Mouse (Mus musculus) right cerebral cortex, postnatal 10 days (tissue): ENCODE data around the gene Pigq.

ENCODE experiments used
- DNase-seq, 2 experiments: peaks; one replicate each; pipeline ENCODE4 v3.0.0; 2021; ENCODE audit warnings: low spot score in 2 of 2

Pigq gene

DNA sequence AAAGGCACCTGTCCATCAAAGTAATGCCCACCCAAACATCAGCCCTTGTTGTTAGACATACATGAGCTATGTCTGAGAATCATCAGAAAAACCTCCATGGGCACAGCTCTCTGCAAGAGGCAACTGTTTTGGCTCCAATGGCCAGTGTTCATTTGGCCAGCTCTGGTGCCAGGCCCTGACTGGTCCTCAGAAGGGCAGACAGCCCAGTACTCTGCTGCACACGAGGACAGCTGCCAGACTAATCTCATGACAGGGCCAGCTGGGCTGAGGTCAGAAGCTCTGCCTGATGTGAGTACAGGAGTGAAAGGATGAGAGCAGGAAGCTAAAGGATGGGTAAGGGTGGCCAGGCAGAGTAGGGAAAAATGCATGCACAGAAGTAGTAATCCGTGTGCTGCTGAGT lies 19.4 kb downstream of the Pigq start:
- peak; percentile 57 to 69 for DNase-seq

DNA sequence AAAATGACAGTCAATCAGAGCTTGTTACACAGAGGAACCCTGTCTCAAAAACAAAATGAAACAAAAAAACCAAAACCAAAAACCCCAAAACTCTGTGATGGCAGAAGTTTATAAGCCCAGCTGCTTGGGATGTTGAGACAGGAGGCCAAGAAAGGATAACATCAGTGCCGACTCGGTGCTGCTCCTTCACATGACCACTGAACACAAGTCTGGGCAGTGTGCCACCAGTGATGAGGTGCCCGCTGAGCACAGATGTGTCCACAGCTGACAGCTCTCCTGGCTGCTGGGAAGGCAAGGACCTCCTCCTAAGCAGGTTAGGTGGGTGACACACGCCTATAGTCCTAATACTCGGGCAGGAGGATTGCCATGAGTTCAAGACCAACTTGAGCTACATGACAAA lies 22.6 kb downstream of the Pigq start:
- peak in 1 of 2 experiments; percentile 54 for DNase-seq

DNA sequence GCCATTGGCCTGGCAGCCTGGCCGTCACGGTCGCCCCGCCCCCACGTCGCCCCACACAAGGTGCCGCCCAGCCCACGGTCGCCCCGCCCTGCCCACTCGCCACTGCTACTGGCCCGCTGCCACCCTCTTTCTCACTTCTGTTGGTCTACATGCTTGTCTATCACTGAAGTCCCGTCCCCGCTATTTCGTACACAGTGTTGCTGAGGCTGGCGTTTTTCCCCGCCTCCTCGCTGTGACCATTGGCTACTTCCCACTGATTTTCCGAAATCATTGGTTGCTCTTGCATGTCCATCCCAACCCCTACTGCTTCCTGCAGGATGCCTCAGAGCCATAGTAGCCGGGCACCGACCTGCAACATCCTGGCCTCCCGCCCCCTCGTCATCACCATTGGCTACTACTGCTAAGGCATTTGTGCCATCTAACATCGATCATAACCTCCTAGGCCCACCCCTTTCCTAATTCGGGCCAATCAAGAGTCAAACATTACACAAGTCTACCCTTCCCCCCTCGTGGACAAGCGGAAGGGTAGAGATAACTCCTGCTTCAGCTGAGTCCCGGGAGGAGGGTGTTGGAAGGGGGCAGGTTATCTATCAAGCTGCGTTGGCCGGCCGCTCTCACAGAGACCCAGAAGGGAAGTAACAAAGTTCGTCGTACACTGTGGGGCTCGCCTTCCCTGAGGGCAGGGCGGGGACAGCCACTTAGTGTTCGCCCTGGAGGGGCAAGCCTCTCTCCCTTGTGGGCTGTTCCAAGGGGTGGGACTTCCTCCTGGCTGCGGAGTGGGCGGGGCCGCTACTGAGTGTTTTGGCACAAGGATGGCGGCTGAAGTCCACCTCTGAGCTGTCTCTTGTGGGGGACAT lies 24.7 kb downstream of the Pigq start:
- peak; percentile 100 for DNase-seq

DNA sequence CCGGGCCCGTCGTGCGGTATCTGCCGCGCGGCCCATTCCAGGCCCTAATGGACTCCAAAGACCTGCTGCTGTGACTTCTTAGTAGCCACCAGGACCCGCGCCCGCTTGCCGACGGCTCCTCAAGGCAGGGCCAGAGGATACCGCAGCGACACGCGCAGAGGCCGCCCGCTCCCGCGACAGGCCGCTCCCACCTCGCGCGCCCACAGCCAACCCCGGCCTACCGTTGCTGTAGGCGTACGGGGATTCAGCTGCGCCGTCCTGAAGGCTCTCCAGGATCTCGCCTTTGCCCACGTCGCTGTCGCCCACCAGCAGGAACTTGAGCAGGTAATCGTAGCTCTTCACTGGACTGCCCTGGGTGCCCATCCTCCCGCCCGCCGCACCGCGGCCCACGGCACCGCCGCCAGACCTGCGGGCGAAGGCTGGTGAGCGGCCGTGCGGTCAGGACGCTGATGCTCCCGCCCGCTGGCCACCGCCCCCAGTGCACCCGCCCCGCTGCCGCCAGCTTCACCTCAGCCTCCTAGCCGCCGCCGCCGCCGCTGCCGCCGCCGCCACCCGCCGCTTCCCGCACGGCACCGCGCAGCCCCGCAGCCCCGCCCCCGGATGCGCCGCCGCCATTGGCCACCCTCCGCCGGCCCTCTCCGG lies 25.5 kb downstream of the Pigq start, which contains the start of gene Rab40c:
Gene Rab40c, minus strand, starts transcription at position 584 of the 642 bp plus-strand sequence.
- DNase-seq: peak; percentile 65 to 75

DNA sequence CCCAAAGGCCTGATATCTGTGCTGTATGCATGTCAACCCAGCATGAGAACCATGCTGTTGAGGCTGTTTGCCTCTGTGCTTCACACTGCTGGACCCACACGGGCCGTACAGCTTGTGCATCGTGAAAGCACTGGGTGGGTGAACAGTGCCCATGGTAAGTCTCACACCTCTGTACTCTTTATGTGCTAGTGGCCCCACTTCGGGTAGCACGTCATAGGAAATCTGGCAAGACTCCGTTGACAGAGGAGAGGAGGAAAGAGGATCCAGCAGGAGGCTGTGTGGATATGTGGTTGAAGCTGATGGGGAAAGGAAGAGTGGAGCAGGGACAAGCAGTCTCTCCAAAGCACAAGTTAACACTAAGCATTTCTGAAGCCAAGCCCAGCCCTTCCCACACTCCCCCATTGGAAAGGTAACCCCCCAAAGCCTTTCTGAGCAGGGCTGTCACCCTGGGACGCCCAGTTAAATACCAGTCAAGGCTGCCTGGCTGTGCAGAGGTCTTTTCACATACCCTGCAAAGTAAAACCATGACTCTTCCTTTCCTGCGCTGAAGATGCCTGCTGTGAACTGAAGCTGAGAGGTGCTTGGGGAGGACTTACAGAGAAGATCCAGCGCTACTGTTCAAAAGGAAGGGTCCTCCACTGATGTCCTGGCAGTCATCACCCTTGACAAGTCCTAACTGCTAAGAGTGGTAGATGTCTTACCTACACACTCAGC lies 26.5 kb downstream of the Pigq start:
- DNase-seq: no peak

DNA sequence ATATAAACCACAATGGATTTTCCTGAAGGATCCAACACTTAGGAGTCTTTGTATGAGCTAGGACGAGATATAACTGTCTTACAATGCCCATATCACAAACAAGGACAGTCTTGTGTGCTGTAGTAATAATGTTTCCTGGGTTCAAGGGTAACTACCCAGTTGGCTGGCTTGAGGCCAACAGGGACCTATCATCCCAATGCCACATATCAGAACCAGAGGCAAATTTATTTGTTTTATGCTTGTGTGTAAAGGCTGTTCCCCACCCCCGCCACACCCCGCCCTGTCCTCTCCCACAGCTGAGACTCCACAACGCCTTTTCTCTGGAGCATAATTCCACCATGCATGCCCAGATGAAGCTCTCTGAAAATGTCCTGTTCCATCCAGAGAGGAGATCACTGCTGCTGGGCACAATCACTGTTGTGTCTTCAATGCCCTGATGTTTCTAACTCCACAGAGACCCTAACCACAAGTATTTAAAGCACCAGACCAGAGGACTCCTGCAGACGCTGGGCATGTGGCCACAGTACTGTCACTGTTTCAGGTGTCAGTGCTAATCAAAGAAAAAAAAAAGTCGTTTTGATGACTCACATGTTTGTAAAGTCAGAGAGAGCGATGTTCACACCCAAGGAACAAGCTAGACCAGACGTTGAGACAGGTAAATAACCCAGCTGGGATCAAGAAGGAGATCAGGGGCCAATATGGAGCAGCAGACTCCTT lies 27.6 kb downstream of the Pigq start:
- DNase-seq: no peak

DNA sequence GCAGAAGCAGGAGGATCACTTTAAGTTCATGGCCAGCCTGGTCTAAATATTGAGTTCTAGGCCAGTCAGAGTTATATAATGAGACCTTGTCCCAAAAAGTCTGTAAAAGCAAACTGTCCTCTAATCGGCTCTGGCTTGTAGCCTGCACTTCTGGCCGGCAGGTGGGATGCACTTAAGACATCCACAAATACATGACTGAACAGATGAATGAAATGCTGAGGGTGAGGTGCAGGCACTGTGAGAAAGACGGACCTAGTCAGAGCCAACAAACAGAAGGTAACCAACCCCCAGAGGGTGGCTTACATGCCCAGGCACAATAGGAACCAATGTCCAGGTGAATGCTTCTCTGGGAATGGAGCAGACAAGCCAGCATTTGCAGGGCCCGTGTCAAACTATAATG lies 30.4 kb downstream of the Pigq start:
- DNase-seq: no peak

DNA sequence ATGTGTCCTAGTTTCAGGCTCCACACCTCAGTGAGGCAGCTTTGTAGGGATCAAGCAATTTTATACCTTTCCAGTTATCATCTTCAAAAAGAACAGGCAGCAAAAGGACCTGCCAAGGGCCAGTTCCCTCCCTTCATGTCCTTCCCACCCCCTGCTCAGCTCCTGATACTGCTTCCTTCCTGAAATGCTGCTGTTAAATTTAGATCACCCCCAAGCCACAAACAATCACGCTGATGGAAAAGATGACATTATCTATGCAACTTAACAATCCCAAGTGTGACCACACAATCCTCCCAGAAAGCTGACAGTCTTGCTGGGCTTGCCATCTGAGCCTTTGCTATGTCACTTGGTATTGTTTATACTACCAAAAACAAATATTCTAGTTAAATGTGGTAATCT lies 30.9 kb downstream of the Pigq start:
- no peak for DNase-seq

DNA sequence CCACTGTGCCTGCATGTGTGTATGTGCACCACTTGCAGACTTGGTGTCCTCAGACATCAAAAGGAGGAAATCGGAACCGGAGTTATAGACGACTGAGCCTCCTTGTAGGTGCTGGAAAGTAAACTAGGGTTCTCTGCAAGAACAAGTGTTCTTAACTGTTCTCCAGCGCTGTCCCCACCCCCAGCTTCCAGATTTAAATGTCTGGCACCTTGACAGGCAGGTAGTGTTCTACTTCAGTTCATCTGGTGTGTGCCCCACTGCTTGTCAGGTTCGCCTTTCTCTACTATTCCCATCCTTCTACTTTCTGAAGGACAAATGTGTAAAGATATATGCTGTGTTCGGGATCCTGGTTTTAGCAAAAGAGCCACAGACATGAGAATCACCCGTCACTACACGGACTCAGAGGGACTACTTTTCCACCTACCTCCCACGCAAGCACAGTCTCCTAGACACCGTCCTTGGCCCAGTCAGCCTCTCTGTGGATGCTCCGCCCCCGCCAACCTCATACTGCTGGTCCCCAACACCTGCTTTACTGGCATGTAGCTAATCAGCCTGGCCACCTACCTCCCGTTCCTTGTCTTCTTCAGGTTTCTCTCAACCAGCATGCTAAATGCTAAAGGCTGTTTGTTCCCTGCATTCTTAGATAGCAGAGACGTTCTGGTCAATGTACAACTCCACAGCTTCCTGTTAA lies 31.4 kb downstream of the Pigq start:
- DNase-seq: peak in 1 of 2 experiments; percentile 49

DNA sequence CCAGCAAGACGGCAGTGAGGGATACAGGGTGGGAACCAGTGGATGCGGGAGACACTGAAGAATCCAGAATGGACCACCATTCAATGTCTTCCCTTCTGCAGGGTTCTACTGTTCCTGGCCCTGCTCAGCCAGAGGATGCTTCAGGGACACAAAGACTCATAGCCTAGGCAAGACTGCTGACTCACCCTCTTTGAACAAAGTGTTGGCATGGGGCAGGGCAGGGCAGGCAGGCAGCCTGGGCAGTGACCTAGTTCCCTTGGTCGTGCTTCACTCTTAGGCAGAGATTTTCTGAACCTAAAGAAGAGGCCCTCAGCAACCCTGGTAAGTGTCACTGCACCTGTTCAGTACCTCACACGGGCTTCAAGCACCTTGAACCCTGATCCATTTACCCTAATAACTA lies 32.9 kb downstream of the Pigq start:
- no peak for DNase-seq

DNA sequence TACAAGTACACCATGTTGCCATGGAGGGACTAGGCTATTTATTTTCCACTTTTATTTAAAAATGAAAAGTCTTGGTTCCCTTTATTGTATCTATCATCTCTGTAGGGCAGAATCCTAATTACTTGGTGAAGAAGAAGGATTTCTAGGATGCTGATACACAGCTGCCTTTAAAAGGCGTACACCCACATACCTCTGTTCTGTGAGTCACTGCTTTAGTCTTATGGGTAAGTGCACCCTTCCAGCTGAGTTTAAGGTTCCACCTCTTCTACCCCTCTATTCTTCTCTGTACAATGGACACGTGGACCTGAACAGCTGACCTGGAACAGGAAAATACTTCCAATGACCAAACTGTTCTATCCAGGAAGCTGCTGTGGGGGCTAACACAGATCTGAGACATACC lies 37.1 kb downstream of the Pigq start:
- DNase-seq: no peak

DNA sequence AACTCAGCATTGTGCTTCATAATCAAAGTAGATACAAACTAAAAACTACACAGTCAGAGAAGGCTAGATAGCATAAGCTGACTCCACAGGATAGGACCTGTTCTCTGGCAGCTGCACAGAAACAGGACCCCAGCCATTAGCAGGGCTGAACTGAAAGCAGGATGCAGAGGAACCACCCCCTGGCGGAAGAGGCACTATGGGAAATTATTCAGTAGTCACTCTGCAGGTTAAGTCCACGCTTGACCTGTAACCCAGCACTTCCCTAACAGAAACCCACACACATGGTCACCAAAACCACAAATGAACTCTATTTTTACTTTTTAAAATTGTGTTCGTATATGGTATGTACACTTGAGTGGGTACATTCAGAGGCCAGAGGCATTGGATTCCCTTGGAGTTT lies 41.7 kb downstream of the Pigq start:
- no peak for DNase-seq

DNA sequence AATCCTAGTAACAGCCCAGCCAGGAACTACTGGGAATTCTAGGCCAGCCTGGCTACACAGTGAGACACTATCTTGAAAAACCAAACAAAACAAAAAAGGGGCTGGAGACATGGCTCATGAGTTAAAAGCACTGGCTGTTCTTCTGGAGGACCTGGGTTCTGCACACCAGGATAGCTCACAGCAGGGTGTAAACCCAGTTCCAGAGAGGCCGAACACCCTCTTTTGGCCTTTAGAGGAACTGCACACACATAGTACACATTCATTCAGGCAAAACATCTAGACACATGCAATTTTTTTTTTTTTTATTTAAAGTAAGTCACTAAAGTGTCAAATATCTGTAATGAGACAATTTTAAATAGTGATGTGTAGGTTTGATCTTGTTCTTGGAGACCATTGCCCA lies 44.5 kb downstream of the Pigq start:
- DNase-seq: no peak

DNA sequence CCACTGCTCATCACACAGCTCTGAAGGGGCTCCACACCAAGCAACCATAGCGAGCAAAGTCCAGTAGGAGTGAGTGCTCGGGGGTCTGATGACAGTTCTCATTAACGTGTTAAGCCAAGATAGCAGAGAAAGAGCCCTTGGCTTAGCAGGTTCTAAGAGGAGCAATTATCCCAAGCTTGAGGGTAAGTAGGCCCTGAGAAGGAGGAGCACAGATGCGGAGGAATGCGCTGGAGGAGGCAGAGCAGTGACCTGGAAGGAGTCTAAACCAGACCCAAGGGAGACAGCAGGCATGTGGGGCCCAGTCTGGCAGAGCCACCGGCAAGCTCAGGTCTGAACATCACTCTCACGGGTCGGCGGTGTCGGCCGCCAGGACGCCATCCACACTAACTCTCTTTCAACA lies 48.8 kb downstream of the Pigq start:
- no peak for DNase-seq

DNA sequence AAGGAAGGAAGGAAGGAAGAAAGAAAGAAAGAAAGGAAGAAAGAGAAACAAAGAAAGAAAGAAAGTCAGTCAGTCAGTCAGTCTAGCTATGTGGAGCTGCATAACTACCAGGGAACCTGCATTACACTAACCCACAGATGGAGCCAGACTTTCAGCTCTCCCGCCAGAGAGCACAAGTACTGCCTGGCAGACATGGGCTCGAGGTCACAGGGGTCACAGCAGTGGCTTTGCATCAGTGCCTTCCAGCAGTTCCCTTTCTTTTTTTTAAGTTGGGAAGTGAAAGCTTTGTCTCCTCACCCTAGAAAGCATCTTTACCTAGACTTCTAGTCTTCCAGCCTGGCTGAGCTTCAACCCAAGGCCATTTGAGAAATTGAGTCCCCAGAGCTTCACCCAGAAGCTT lies 49.3 kb downstream of the Pigq start:
- no peak for DNase-seq

DNA sequence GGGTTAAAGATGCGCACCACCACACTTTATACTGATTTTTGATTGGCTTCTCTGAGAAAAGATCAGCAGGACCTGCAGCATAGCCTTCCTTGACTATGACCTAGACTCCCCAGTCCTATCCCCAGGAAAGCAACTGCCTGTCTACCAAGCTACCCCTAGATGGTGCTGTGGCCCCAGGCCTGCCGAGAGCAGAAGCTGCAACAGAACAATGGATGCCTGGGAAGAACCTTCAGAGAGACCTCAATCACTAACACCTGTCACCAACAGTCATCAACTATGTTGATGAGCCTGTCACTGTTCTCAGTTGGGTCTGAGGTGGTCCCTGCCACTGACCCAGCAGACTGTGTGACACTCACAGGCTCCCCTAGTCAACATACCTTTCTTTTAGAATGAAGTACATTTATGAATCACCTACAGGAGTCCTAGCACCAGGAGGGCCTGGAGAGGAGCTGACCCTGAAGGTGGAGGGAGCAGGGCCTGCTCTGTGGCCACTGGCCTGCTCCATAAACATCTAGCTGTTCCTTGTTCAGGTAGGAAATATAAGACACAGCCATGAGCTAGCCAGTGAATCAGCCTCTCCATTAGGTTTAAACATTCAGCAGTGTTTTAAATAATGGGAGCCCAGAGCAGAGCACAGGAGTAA lies 50.6 kb downstream of the Pigq start:
- peak; percentile 73 to 80 for DNase-seq

DNA sequence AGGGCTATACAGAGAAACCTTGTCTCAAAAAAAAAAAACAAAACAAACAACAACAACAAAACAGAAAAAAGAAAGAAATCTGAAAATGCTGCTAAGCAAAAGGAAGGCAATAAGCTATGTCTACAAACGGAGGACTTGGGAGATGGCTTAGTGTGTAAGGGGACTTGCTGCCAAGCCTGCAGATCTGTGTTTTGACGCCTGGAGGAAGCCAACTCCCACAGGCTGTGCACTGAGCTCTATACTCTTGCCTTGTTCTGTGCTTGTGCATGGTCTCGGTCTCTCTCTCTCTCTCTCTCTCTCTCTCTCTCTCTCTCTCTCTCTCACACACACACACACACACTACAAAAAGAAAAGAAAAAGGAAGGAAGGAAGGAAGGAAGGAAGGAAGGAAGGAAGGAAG lies 55.9 kb downstream of the Pigq start:
- no peak for DNase-seq

DNA sequence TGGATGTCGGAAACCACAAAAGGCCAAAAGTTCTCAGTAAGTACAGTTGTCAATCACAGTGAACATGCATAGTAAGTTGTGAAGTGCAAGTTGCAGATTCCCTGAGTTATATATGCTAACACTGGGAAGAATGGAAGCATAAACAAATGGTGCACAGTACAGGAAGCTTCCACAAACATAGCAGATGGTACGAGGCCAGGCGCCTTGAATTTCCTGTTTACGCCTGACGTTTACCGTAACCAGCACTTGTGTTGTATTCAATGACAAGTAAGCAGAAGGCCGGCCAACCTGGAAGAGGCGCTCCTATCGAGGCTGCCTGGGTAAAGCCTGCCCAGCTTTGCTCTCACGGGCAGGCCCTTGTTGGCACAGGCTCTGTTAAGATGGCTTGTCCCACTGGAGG lies 57.3 kb downstream of the Pigq start:
- no peak for DNase-seq

DNA sequence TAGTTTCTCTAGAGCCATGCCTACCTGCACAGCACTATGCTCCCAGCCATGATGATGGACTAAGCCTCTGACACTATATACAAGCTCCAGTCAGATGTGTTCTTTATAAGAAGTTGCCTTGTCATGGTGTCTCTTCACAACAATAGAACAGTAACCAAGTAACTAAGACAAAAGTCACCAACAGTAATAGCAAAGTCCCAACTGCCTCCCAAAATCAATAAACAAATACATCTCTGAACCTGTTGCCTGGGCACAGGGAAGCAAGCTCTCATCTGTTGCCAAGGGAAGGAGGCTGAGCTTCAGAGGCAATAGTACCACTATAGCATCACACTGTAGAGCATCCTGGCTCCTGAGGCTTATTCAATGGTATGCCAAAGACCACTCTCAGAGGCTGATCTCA lies 57.9 kb downstream of the Pigq start:
- no peak for DNase-seq

DNA sequence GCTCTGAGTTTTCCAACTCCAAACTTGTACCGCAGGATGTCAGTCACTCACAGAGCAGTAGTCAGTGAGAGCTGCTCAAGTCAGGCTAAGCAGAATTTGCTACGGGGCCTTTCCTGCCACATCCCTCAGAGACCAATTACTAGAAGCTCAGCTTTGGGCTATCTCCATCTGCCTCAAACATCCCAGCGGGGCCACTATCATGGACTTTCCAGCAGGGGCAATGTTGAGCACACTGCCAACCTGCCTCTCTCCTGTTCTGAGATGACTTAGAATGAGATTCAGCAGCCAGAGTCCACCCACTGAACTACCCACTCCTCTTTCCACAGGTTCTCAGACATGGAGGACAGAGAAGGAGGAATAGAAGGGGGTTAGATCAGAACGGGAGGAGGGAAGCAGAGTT lies 59.1 kb downstream of the Pigq start:
- DNase-seq: no peak

DNA sequence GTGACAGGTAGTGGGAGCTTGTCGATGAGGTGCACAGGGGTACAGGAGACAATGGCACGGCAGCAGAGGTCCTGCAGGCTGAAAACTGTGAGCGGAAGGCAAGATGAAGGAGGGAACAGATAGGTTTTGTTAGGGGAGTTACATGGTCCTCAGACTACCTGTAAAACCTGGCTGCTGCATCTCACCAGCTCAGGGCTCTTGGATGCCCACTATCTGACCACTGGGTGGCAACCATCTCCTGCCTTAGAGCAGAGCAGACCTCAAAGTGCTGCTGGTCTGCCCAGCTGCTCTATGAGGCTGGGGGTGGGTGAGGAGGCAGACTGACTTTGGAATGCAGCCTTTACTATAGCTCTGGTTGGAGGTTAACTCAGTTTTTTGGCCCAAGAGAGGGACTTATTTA lies 60.9 kb downstream of the Pigq start:
- DNase-seq: no peak
